Mouse (Mus musculus) megakaryocyte-erythroid progenitor cell, adult 5-6 weeks (primary cell): Measurements from ENCODE around the gene Gpr63. TPM values are rescaled to one million over a fixed set of nuclear protein-coding genes. Genes with fewer than 3 reads are reported as not detected.
"Not testable (repeated sequence)": the region's sequence is repeated elsewhere in the genome, so short reads cannot be mapped to it uniquely, and the experiment has no call there.

Source experiments
- ATAC-seq: replicated peaks from 2 replicates; pipeline ENCODE4 v1.8.0; 2016; ENCODE audit warnings: mild to moderate bottlenecking, inconsistent platforms; ENCODE audit not compliant: severe bottlenecking, poor library complexity, low FRiP score, low TSS enrichment
- total RNA-seq, 2 experiments: library from RNA; stranded (forward) in 1 of 2; stranded (reverse) in 1 of 2; fragments of 200-1000, 215-1000 nt in 1 of 2; fragments of >200 nt in 1 of 2; fragmentation: Nextera tagmentation in 1 of 2; gene quantifications; 2 replicates each; pipeline ENCODE4 v1.2.3; 2014 to 2017

Gene Gpr63
- total RNA-seq (2014; fragmentation: Nextera tagmentation) (not detected in 2 replicates), total RNA-seq (2017) (not detected in 2 replicates)

- ATAC-seq: peak; percentile 47; the same call in 1 of the 2 replicates
Measured at GRCm38 (mm10) chr4:24966299-24966991, at the start of gene Gpr63. Gene Gpr63, plus strand, starts transcription at chr4:24966407.

GRCm38 (mm10) chr4:24920006-24920577 is 46.1 kb upstream of the Gpr63 start:
- no peak for ATAC-seq

GRCm38 (mm10) chr4:24924726-24925125 is 41.5 kb upstream of the Gpr63 start:
- no peak for ATAC-seq

- no peak for ATAC-seq
Measured at GRCm38 (mm10) chr4:24928260-24928780, 37.9 kb upstream of the Gpr63 start.

- ATAC-seq: no peak
Measured at GRCm38 (mm10) chr4:24928926-24929325, 37.3 kb upstream of the Gpr63 start.

GRCm38 (mm10) chr4:24942728-24943424 is 23.3 kb upstream of the Gpr63 start:
- ATAC-seq: no peak

- no peak for ATAC-seq
Measured at GRCm38 (mm10) chr4:24965918-24966298, 299 bp upstream of the Gpr63 start.

GRCm38 (mm10) chr4:24967251-24967650 is 1.0 kb downstream of the Gpr63 start:
- no peak for ATAC-seq

- ATAC-seq: no peak
Measured at GRCm38 (mm10) chr4:24978589-24978988, 12.4 kb downstream of the Gpr63 start.

- ATAC-seq: no peak
Measured at GRCm38 (mm10) chr4:24985612-24986011, 19.4 kb downstream of the Gpr63 start.

GRCm38 (mm10) chr4:24991475-24991874 is 25.3 kb downstream of the Gpr63 start:
- ATAC-seq: no peak

- not testable (repeated sequence) for ATAC-seq
Measured at GRCm38 (mm10) chr4:25009328-25009727, 43.1 kb downstream of the Gpr63 start.

- no peak for ATAC-seq
Measured at GRCm38 (mm10) chr4:25011780-25012179, 45.6 kb downstream of the Gpr63 start.

- ATAC-seq: no peak
Measured at GRCm38 (mm10) chr4:25012726-25013125, 46.5 kb downstream of the Gpr63 start.

- no peak for ATAC-seq
Measured at GRCm38 (mm10) chr4:25015017-25015655, 48.9 kb downstream of the Gpr63 start.

GRCm38 (mm10) chr4:25028252-25028651 is 62.0 kb downstream of the Gpr63 start:
- ATAC-seq: no peak

- ATAC-seq: no peak
Measured at GRCm38 (mm10) chr4:25028752-25029151, 62.5 kb downstream of the Gpr63 start.

- ATAC-seq: no peak
Measured at GRCm38 (mm10) chr4:25029875-25030274, 63.7 kb downstream of the Gpr63 start.

- ATAC-seq: no peak
Measured at GRCm38 (mm10) chr4:25035158-25035791, 69.1 kb downstream of the Gpr63 start.
